Mouse (Mus musculus): ENCODE measurements around the gene Lsr.
"Not testable (repeated sequence)": the region's sequence is repeated elsewhere in the genome, so short reads cannot be mapped to it uniquely, and the experiment has no call there.

- TF ChIP-seq CTCF (conservative IDR thresholded peaks at IDR 0.05; ENCODE audit: low read length); NANOG (IDR thresholded peaks at IDR 0.05; ENCODE audit: borderline replicate concordance, low read length); POU5F1 (IDR thresholded peaks at IDR 0.05; ENCODE audit: borderline replicate concordance, low read length): not testable (repeated sequence)
Measured at GRCm38 (mm10) chr7:30924581-30924980, 48.7 kb downstream of the Lsr start, which contains the start of gene Hamp2.
